Mouse (Mus musculus) left cerebral cortex, adult 9 months (tissue): Measurements from ENCODE around the gene Psmb3.
"Not testable (repeated sequence)": the region's sequence is repeated elsewhere in the genome, so short reads cannot be mapped to it uniquely, and the experiment has no call there.

Source experiments
- DNase-seq, 2 experiments: peaks; one replicate each; pipeline ENCODE4 v3.0.0; 2022; ENCODE audit warnings: low spot score in 2 of 2

Psmb3 gene

GRCm38 (mm10) chr11:97694921-97695711, 8.1 kb upstream of the Psmb3 start:
- DNase-seq = no peak

GRCm38 (mm10) chr11:97695712-97696401, 7.3 kb upstream of the Psmb3 start:
- no peak for DNase-seq

- no peak for DNase-seq
These were observed 6.5 kb upstream of the Psmb3 start for GRCm38 (mm10) chr11:97696669-97697068.

GRCm38 (mm10) chr11:97697199-97697890, 5.9 kb upstream of the Psmb3 start:
- DNase-seq = no peak

DNA sequence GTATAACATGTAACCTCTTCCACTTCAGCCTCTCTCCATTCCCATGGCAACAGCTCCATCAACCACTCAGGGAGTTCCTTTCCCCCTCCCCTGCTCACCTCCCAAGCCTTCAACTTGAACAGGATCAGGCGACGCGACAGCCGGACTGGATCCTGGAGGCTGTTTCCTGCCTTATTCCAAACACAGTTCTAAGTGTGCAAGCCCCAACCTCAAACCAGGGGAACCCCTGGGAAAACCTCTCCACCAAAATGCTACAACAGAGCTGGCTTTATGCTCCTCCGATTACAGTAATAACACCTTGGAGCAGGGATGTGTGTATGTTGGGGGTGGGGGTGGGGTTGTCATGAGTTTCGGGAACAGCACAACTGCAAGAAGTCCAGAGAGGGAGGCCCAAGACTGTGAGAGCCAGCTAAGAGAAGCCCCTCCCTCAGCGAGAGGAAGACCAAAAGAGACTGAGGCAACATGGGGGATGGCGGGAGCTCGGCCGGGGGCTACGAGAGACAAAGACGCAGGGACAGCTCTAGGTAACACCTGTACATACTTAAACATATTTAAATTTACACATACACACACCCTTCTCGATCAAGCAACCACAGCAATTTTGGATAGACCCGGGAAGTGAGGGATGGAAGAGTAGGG, 5.2 kb upstream of the Psmb3 start:
- no peak for DNase-seq

GRCm38 (mm10) chr11:97698741-97699611, 4.2 kb upstream of the Psmb3 start:
- DNase-seq = no peak

GRCm38 (mm10) chr11:97699626-97700002, 3.6 kb upstream of the Psmb3 start:
- peak; percentile 74 to 86 for DNase-seq

DNA sequence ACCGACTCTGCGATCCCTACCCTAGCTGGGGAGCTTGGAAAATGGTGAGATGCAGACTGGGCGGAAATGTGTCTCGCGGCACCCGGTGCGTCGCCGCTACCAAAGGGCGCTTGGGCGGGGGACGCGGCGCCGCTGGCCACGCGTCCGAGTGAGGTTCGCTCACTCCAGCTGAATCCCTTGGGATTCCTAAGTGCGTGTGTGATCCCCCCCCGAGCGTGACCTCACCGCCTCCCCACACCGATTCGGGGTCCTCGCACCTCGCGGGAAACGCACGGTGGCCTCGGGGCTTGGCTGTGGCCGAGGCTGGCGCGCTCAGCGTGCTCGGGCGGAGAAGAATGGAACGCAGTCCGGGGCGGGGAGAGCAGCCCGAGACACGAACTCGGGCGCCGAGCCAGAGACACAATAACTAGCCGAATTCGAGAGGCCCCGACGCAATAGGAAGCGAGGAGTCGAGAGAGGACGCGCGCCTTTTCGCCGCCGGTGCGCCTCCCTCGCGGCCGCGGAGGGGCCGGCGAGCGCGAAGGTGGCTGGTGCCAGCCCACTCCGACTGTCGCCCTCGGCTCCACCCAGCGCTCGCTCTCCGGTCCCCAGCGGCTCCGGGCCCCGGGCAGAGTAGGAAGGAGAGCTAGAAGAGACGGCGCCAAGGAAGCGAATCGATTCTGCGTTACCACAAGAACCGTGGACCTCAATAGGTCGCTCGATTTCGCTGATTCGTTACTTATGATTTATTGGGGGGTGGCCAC, 3.0 kb upstream of the Psmb3 start, which contains the start of gene Pcgf2:
TSS of gene Pcgf2 (minus strand) at position 495 of the 743 bp plus-strand sequence.
- no peak for DNase-seq

- no peak for DNase-seq
These were observed 2.2 kb upstream of the Psmb3 start for GRCm38 (mm10) chr11:97700746-97701580.

GRCm38 (mm10) chr11:97701581-97702392, 1.4 kb upstream of the Psmb3 start:
- DNase-seq = no peak

GRCm38 (mm10) chr11:97702393-97702745, 830 bp upstream of the Psmb3 start:
- DNase-seq = peak; percentile 70 to 92

GRCm38 (mm10) chr11:97710067-97710466, 6.9 kb downstream of the Psmb3 start:
- not testable (repeated sequence) for DNase-seq

GRCm38 (mm10) chr11:97711200-97711900, 8.2 kb downstream of the Psmb3 start:
- DNase-seq = no peak

DNA sequence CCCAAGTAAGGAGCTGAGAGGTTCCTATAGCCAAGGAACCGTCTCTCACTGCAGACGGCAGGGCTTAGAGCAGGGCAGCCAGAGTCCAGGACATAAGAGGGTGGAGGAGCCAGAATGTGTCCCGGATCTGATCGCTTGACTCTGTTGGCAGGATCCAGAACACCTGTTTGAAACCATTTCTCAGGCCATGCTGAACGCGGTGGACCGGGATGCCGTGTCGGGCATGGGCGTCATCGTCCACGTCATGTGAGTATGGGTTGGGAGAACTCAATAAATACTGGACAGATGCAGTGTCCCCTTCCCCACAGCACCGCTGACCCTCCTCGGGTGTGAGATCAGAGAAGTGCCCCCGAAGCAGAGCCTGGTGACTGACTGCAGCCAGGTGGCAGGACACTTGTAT, 9.1 kb downstream of the Psmb3 start:
- no peak for DNase-seq

DNA sequence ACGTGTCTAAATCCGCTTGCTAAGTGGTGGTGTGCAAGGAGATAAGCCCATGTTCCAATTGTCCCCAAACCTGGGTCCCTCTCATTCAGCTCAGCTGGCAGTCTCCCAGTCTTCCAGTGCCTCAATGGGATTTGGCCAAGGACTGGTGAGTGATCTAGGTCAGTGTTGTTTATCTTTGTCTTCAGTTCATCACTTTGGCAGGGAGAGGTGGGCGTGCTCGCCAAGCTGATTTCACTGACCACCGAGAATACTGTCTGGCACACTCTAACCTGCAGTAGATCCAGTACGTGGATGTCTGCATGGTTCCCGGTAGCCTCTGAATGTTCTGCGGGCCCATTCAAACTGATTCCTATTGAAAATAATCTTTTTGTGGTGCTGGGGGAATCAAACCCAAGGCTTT, 10.7 kb downstream of the Psmb3 start:
- DNase-seq = no peak

DNA sequence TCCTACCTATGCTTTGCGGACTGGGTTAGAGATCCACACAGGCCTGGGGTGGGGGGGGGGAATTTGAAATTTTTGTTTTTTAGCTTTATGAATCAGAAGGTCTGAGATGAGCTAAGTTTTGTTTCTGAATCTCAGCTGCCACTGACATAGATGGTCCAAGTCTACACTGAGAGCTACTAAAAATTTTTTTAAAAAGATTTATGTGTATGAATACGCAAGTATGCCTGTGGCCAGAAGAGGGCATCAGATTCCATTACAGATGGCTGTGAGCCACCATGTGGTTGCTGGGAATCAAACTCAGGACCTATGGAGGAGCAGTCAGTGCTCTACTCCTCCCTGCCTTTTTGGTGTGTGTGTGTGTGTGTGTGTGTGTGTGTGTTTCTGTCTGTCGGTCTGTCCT, 11.2 kb downstream of the Psmb3 start:
- DNase-seq = no peak

- no peak for DNase-seq
These were observed 11.9 kb downstream of the Psmb3 start for GRCm38 (mm10) chr11:97714784-97715760.
